Mouse (Mus musculus) testis, adult 10 weeks (tissue): ENCODE measurements around the gene Xxylt1. TPM values are rescaled to one million over a fixed set of nuclear protein-coding genes. Genes with fewer than 3 reads are reported as not detected.

Experiments
- polyA plus RNA-seq: library from polyadenylated mRNA; stranded (reverse); fragments of 350-450 nt; fragmentation: Illumina TruSeq; extraction: RNeasy Lipid Tissue Mini Kit (QIAGEN cat#74804); gene quantifications from one replicate; pipeline ENCODE4 v1.2.3, GENCODE M21; 2014; ENCODE audit warnings: low read depth, low replicate concordance

Gene Xxylt1
- polyA plus RNA-seq, result 2.0 TPM

GRCm38 (mm10) chr16:31081125-31081664, at the start of gene Xxylt1:
Xxylt1 (minus strand) TSS chr16:31081432.

Other genes with a start within 250 kb of the Xxylt1 start
- 15.2 TPM for gene Acap2, start 119.8 kb upstream of the Xxylt1 start, polyA plus RNA-seq
- gene Ppp1r2, start 193.8 kb upstream of the Xxylt1 start, polyA plus RNA-seq, result 309 TPM
- 0.81 TPM for gene Apod, start 233.4 kb upstream of the Xxylt1 start, polyA plus RNA-seq